Mouse (Mus musculus) forebrain, embryonic 16.5 days (tissue): ENCODE data around the gene Il17ra. TPM values are rescaled to one million over a fixed set of nuclear protein-coding genes. Genes with fewer than 3 reads are reported as not detected.

Experiments used
- ATAC-seq: fragments of 200-750 bp; cut with Nextera tagmentation; 2 replicates; pipeline ENCODE4 v1.8.0; 2017; ENCODE audit warnings: mild to moderate bottlenecking, moderate library complexity
- H3K27ac ChIP-seq: fragments of 300-500 bp; sonication (generic); 2 replicates; pipeline ENCODE4 v1.5.1; 2014; ENCODE audit warnings: low read length, control low read depth
- H3K27me3 ChIP-seq: fragments of 300-500 bp; sonication (generic); replicated peaks from 2 replicates; pipeline ENCODE4 v1.6.1; 2014; ENCODE audit warnings: low read length; ENCODE audit not compliant: control insufficient read depth, insufficient read depth
- H3K36me3 ChIP-seq: fragments of 300-500 bp; sonication (generic); 2 replicates; pipeline ENCODE4 v1.6.1; 2014; ENCODE audit not compliant: control insufficient read depth, insufficient read depth
- H3K4me1 ChIP-seq: fragments of 300-500 bp; sonication (generic); replicated peaks from 2 replicates; pipeline ENCODE4 v1.6.1; 2014; ENCODE audit warnings: low read length; ENCODE audit not compliant: control insufficient read depth, insufficient read depth
- H3K4me2 ChIP-seq: fragments of 300-500 bp; sonication (generic); 2 replicates; pipeline ENCODE4 v1.6.1; 2014; ENCODE audit warnings: mild to moderate bottlenecking, low read length, control low read depth
- H3K4me3 ChIP-seq: fragments of 300-500 bp; sonication (generic); replicated peaks from 2 replicates; pipeline ENCODE4 v1.5.1; 2014; ENCODE audit warnings: mild to moderate bottlenecking, low read length, control low read depth
- H3K9ac ChIP-seq: fragments of 300-500 bp; sonication (generic); replicated peaks from 2 replicates; pipeline ENCODE4 v1.6.1; 2014; ENCODE audit warnings: low read depth, low read length, control low read depth
- H3K9me3 ChIP-seq: fragments of 300-500 bp; sonication (generic); 2 replicates; pipeline ENCODE4 v1.6.1; 2016; ENCODE audit warnings: low read length; ENCODE audit not compliant: control insufficient read depth
- WGBS: fragments of 180-500 bp; shearing (Covaris S2); extraction: QIAGEN DNeasy Blood & Tissue Kit; methylation state at CpG from one replicate; pipeline ENCODE4 v1.1.7; 2014; 5-methylcytosine and 5-hydroxymethylcytosine counted together
- polyA plus RNA-seq: library from polyadenylated mRNA; unstranded; fragments of >200 nt; fragmentation: Nextera tagmentation; extraction: Ambion mirVana; gene quantifications from 2 replicates; pipeline ENCODE4 v1.2.1, GENCODE M21; 2015

The Il17ra gene
- polyA plus RNA-seq, 1 experiment from 2014 or later = 4.6 TPM

DNA sequence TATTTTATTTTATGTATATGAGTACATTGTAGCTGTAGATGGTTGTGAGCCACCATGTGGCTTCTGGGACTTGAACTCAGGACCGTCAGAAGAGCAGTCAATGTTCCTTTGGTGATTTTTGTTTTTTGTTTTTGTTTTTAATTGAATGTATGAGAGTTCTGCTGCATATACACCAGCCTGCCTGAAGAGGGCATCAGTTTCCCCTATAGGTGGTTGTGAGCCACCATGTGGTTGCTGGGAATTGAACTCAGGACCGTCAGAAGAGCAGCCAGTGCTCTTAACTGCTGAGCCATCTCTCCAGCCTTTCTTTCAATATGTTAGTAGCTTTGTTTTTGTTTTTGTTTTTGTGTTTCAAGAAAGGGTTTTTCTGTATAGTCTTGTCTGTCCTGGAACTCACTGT is 73.3 kb downstream of the Il17ra start:
- Histone ChIP-seq H3K4me3 (no peak overlapping the region), H3K36me3 (no peaks in the 10 kb centered on the region), H3K4me2 (no peak overlapping the region), H3K9me3 (no peaks in the 10 kb centered on the region), H3K9ac (no peak overlapping the region), H3K27ac (no peak overlapping the region), H3K27me3 (no peaks in the 10 kb centered on the region), H3K4me1 (peaks cover 8% of the 10 kb centered on the region)
- no peak for ATAC-seq
- 78% methylated on average over 2 of the region's 2 CpGs for WGBS

Other genes starting within 250 kb of the Il17ra start
- gene D330020A13Rik, start 168.9 kb upstream of the Il17ra start, polyA plus RNA-seq = not detected in 2 replicates
- gene B4galnt3, start 168.7 kb upstream of the Il17ra start, polyA plus RNA-seq = 0.17 and 0.24 TPM in 2 replicates
- gene Kdm5a, start 99.1 kb upstream of the Il17ra start, polyA plus RNA-seq = 47.1 and 48.3 TPM in 2 replicates
- gene Ccdc77, start 98.9 kb upstream of the Il17ra start, polyA plus RNA-seq = 13.3 and 13.7 TPM in 2 replicates
- gene Tmem121b, start 30.6 kb downstream of the Il17ra start, polyA plus RNA-seq = 3.3 and 3.5 TPM in 2 replicates
- gene Hdhd5, start 68.1 kb downstream of the Il17ra start, polyA plus RNA-seq = 15.3 and 16.4 TPM in 2 replicates
- gene Cecr2, start 203.1 kb downstream of the Il17ra start, polyA plus RNA-seq = 3.6 and 4.0 TPM in 2 replicates